Comparison of ENCODE assay signal across 9 mouse cellular contexts in genomic region chr5:143037201-143037600, GRCm38 (mm10).
A peak's percentile ranks its signal among the peaks of the same experiment; 100 is the strongest.
DNase-seq lines count a peak whose midpoint lies in the region; ATAC-seq and TF ChIP-seq lines count a peak whose summit lies in the region.
"Had no signal": no experiment of that assay in that cellular context is flagged by ENCODE, and none has a peak within 500 bp of the region (broad histone marks: within the 10 kb centered on the region; RNA-seq: fewer than 3 reads in every experiment).

No protein-coding gene starts in this region.

- no peak overlapping the region for H3K4me2 ChIP-seq in heart, postnatal 0 days (ENCODE audit: low read depth, low read length)
- H3K4me2 ChIP-seq in liver, embryonic 13.5 days = no peak overlapping the region
- H3K4me2 ChIP-seq: limb, embryonic 13.5 days had no signal

- H3K27ac ChIP-seq in heart, postnatal 0 days (ENCODE audit: low read depth) = no peak overlapping the region
- H3K27ac ChIP-seq in spleen, adult 2 months (ENCODE audit: insufficient read depth, low read length) = peak overlapping the region; percentile 97; the same call in 1 of the 2 replicates
- H3K27ac ChIP-seq in liver, embryonic 13.5 days = peak overlapping the region; percentile 70
- H3K27ac ChIP-seq: limb, embryonic 13.5 days had no signal

- peak; percentile 65 for DNase-seq in heart, postnatal 0 days (ENCODE audit: low spot score)
- DNase-seq in heart, adult 11 months = no peak
- DNase-seq in spleen, adult 2 months (ENCODE audit: low read depth in 1 of 2, low spot score in 2 of 2) = peak in 1 of 2 experiments; percentile 42
- DNase-seq in spleen, postnatal 14 days (ENCODE audit: low spot score in 2 of 2) = no peak
- peak; percentile 32 for DNase-seq in cerebellum, adult 9-11 months
- DNase-seq in liver, embryonic 13.5 days = peak; percentile 55
- DNase-seq in frontal cortex, postnatal 14 days (ENCODE audit: low spot score in 2 of 2) = no peak

- WGBS in heart, postnatal 0 days = 13% methylated on average over 1 of the region's 1 CpGs
- 55% methylated on average over 1 of the region's 1 CpGs for WGBS in spleen, adult 2 months
- 4% methylated on average over 1 of the region's 1 CpGs for WGBS in liver, embryonic 13.5 days (ENCODE audit: insufficient replicate concordance)

- no peak for TF ChIP-seq POLR2A in spleen, adult 2 months (IDR thresholded peaks at IDR 0.05; ENCODE audit: low read depth, low read length)

- 0 out of 2 replicates have a peak, but pooled peaks cover 4% of the 10 kb centered on the region for H3K4me1 ChIP-seq in heart, postnatal 0 days (ENCODE audit: control insufficient read depth, insufficient read depth)
- peaks cover 20% of the 10 kb centered on the region; the same call in 1 of the 2 replicates for H3K4me1 ChIP-seq in spleen, adult 2 months (ENCODE audit: control insufficient read depth, insufficient read depth, insufficient read length)
- H3K4me1 ChIP-seq in liver, embryonic 13.5 days (replicated peaks) = peaks cover 58% of the 10 kb centered on the region

- peak; percentile 83 for TF ChIP-seq CTCF in heart, postnatal 0 days (IDR thresholded peaks at IDR 0.05; ENCODE audit: low read depth)
- TF ChIP-seq CTCF in spleen, adult 2 months (IDR thresholded peaks at IDR 0.05; ENCODE audit: extremely low read depth, insufficient read depth, insufficient read length, insufficient replicate concordance) = peak; percentile 9; the same call in 1 of the 2 replicates

- peak; percentile 36; the same call in 1 of the 2 replicates for ATAC-seq in heart, postnatal 0 days (ENCODE audit: insufficient read depth, low read depth)
- peak; percentile 68 for ATAC-seq in liver, embryonic 13.5 days (ENCODE audit: low read depth)
- ATAC-seq in inflammation-experienced regulatory T-cells, adult 6 months = no peak

- H3K27me3 ChIP-seq in heart, postnatal 0 days (ENCODE audit: control insufficient read depth, insufficient read depth, low read length) = no peaks in the 10 kb centered on the region
- no peaks in the 10 kb centered on the region for H3K27me3 ChIP-seq in spleen, adult 2 months (ENCODE audit: control insufficient read depth, insufficient read depth, low read length)
- H3K27me3 ChIP-seq in liver, embryonic 13.5 days = no peaks in the 10 kb centered on the region
- H3K27me3 ChIP-seq: limb, embryonic 13.5 days had no signal

- no peak overlapping the region for H3K4me3 ChIP-seq in heart, postnatal 0 days (ENCODE audit: low read depth, low read length)
- H3K4me3 ChIP-seq in spleen, adult 2 months (ENCODE audit: extremely low read depth, insufficient read depth, insufficient read length) = no peak overlapping the region
- no peak overlapping the region for H3K4me3 ChIP-seq in liver, embryonic 13.5 days (replicated peaks)
- H3K4me3 ChIP-seq: limb, embryonic 13.5 days had no signal

- peaks cover 8% of the 10 kb centered on the region for H3K36me3 ChIP-seq in heart, postnatal 0 days (replicated peaks; ENCODE audit: control insufficient read depth, insufficient read depth, low read length)
- H3K36me3 ChIP-seq in spleen, adult 2 months (ENCODE audit: control insufficient read depth, insufficient read depth, low read length) = peaks cover 2% of the 10 kb centered on the region
- peaks cover 22% of the 10 kb centered on the region for H3K36me3 ChIP-seq in liver, embryonic 13.5 days

- no peak overlapping the region for H3K9ac ChIP-seq in heart, postnatal 0 days (replicated peaks; ENCODE audit: low read depth, low read length)
- H3K9ac ChIP-seq in liver, embryonic 13.5 days = peak overlapping the region; percentile 15; the same call in 1 of the 2 replicates
- H3K9ac ChIP-seq: limb, embryonic 13.5 days had no signal

- H3K9me3 ChIP-seq in heart, postnatal 0 days (replicated peaks; ENCODE audit: control insufficient read depth, low read length) = no peaks in the 10 kb centered on the region
- H3K9me3 ChIP-seq in liver, embryonic 13.5 days (replicated peaks) = no peaks in the 10 kb centered on the region
- H3K9me3 ChIP-seq: limb, embryonic 13.5 days had no signal

- TF ChIP-seq EP300 in heart, postnatal 0 days (IDR thresholded peaks at IDR 0.05; ENCODE audit: low read depth) = no peak

Comparison
In these comparisons a context has a peak if more than half of its experiments do, and no peak if none do; other contexts are left out.
1. DNase-seq: peak in heart, postnatal 0 days (single experiment), cerebellum, adult 9-11 months (single experiment) and liver, embryonic 13.5 days (single experiment); none in heart, adult 11 months (single experiment), spleen, postnatal 14 days (0 of 2) and frontal cortex, postnatal 14 days (0 of 2).